Mouse (Mus musculus) gonadal fat pad, adult 2 months (tissue): ENCODE results near the gene Ube2j2. TPM values are rescaled to one million over a fixed set of nuclear protein-coding genes. Genes with fewer than 3 reads are reported as not detected.
A peak's percentile ranks its signal among the peaks of the same experiment; 100 is the strongest.

Experiments
- DNase-seq: peaks from one replicate; pipeline ENCODE4 v3.0.0-alpha.2; 2012; ENCODE audit warnings: low read depth
- polyA plus RNA-seq: library from polyadenylated mRNA; depleted of rRNA; stranded (reverse); fragments of >200 nt; gene quantifications from 2 replicates; pipeline ENCODE4 v1.2.3, GENCODE M21; 2012; rRNA removed

The Ube2j2 gene
- polyA plus RNA-seq, 1 experiment, result 47.7 TPM

- DNase-seq, result no peak
Measured at GRCm38 (mm10) chr4:155963106-155963505, 19.5 kb downstream of the Ube2j2 start.

GRCm38 (mm10) chr4:155964396-155964795 is 20.8 kb downstream of the Ube2j2 start:
- no peak for DNase-seq

- DNase-seq, result no peak
Measured at GRCm38 (mm10) chr4:155969043-155969653, 25.5 kb downstream of the Ube2j2 start.

GRCm38 (mm10) chr4:155970286-155970685 is 26.7 kb downstream of the Ube2j2 start:
- no peak for DNase-seq

- DNase-seq, result peak; percentile 93
Measured at GRCm38 (mm10) chr4:155972651-155973050, 29.0 kb downstream of the Ube2j2 start.

GRCm38 (mm10) chr4:155973239-155973638 is 29.6 kb downstream of the Ube2j2 start:
- no peak for DNase-seq

- DNase-seq, result no peak
Measured at GRCm38 (mm10) chr4:155981436-155982082, 37.9 kb downstream of the Ube2j2 start.

GRCm38 (mm10) chr4:155983788-155984187 is 40.2 kb downstream of the Ube2j2 start:
- no peak for DNase-seq

GRCm38 (mm10) chr4:155991211-155991907 is 47.7 kb downstream of the Ube2j2 start:
- DNase-seq, result no peak

GRCm38 (mm10) chr4:155991908-155992230 is 48.2 kb downstream of the Ube2j2 start:
- no peak for DNase-seq

GRCm38 (mm10) chr4:155992241-155992905 is 48.7 kb downstream of the Ube2j2 start, which contains the start of the genes B3galt6 and Sdf4:
TSS of gene B3galt6 (minus strand) at chr4:155992649.
TSS of gene Sdf4 (plus strand) at chr4:155992872.
- no peak for DNase-seq

GRCm38 (mm10) chr4:155992906-155993547 is 49.4 kb downstream of the Ube2j2 start:
- no peak for DNase-seq

- DNase-seq, result no peak
Measured at GRCm38 (mm10) chr4:155993606-155994005, 50.0 kb downstream of the Ube2j2 start.

- no peak for DNase-seq
Measured at GRCm38 (mm10) chr4:156004109-156004508, 60.5 kb downstream of the Ube2j2 start.

- no peak for DNase-seq
Measured at GRCm38 (mm10) chr4:156008369-156008768, 64.7 kb downstream of the Ube2j2 start.

Other genes with a start within 250 kb of the Ube2j2 start
- 35.3 and 39.7 TPM in 2 replicates for gene Fndc10, start 249.5 kb upstream of the Ube2j2 start, polyA plus RNA-seq
- gene Ssu72, start 239.0 kb upstream of the Ube2j2 start, polyA plus RNA-seq, result 105 and 122 TPM in 2 replicates
- gene Tmem240, start 209.0 kb upstream of the Ube2j2 start, polyA plus RNA-seq, result 0.98 and 1.2 TPM in 2 replicates
- gene Atad3a, start 182.7 kb upstream of the Ube2j2 start, polyA plus RNA-seq, result 52.8 and 68.3 TPM in 2 replicates
- 21.2 and 28.0 TPM in 2 replicates for gene Vwa1, start 169.1 kb upstream of the Ube2j2 start, polyA plus RNA-seq
- gene Tmem88b, start 158.0 kb upstream of the Ube2j2 start, polyA plus RNA-seq, result 2.4 and 4.7 TPM in 2 replicates
- gene Ankrd65, start 153.4 kb upstream of the Ube2j2 start, polyA plus RNA-seq, result 1.9 and 2.6 TPM in 2 replicates
- gene Mrpl20, start 141.0 kb upstream of the Ube2j2 start, polyA plus RNA-seq, result 71.2 and 101 TPM in 2 replicates
- gene Ccnl2, start 131.3 kb upstream of the Ube2j2 start, polyA plus RNA-seq, result 63.7 and 69.3 TPM in 2 replicates
- 122 and 145 TPM in 2 replicates for gene Aurkaip1, start 112.6 kb upstream of the Ube2j2 start, polyA plus RNA-seq
- 156 and 190 TPM in 2 replicates for gene Mxra8, start 104.2 kb upstream of the Ube2j2 start, polyA plus RNA-seq
- gene Dvl1, start 96.4 kb upstream of the Ube2j2 start, polyA plus RNA-seq, result 124 and 139 TPM in 2 replicates
- gene Tas1r3, start 80.5 kb upstream of the Ube2j2 start, polyA plus RNA-seq, result 0.34 and 0.43 TPM in 2 replicates
- gene Cptp, start 74.4 kb upstream of the Ube2j2 start, polyA plus RNA-seq, result 30.8 and 31.0 TPM in 2 replicates
- gene Ints11, start 74.3 kb upstream of the Ube2j2 start, polyA plus RNA-seq, result 33.7 and 36.5 TPM in 2 replicates
- 44.0 and 49.9 TPM in 2 replicates for gene Pusl1, start 52.0 kb upstream of the Ube2j2 start, polyA plus RNA-seq
- gene Acap3, start 52.0 kb upstream of the Ube2j2 start, polyA plus RNA-seq, result 27.7 and 28.2 TPM in 2 replicates
- 131 and 135 TPM in 2 replicates for gene C1qtnf12, start 18.5 kb downstream of the Ube2j2 start, polyA plus RNA-seq
- 8.8 and 9.6 TPM in 2 replicates for gene B3galt6, start 48.8 kb downstream of the Ube2j2 start, polyA plus RNA-seq
- 119 and 131 TPM in 2 replicates for gene Sdf4, start 49.0 kb downstream of the Ube2j2 start, polyA plus RNA-seq
- gene Tnfrsf4, start 70.0 kb downstream of the Ube2j2 start, polyA plus RNA-seq, result 3.5 and 3.8 TPM in 2 replicates
- 3.5 and 3.6 TPM in 2 replicates for gene Tnfrsf18, start 82.3 kb downstream of the Ube2j2 start, polyA plus RNA-seq
- 17.0 and 21.7 TPM in 2 replicates for gene Ttll10, start 115.6 kb downstream of the Ube2j2 start, polyA plus RNA-seq
- 23.5 and 23.8 TPM in 2 replicates for gene 9430015G10Rik, start 166.2 kb downstream of the Ube2j2 start, polyA plus RNA-seq
- 0.58 and 0.86 TPM in 2 replicates for gene Rnf223, start 186.7 kb downstream of the Ube2j2 start, polyA plus RNA-seq